Mouse (Mus musculus) liver, postnatal 0 days (tissue): ENCODE measurements at regions not wholly inside any gene's neighbourhood (a gene's known extent, or its start where the extent isn't known, plus 50 kb on each side); places are given as distances from the start of the nearest gene placed in this dataset.

ENCODE experiments used
- CTCF ChIP-seq: sonication (generic); IDR thresholded peaks from 2 replicates; pipeline ENCODE4 v1.5.1; 2016; ENCODE audit warnings: antibody characterized with exemption, low read depth
- EP300 ChIP-seq: IDR thresholded peaks from 2 replicates; pipeline ENCODE4 v1.6.1; 2016; ENCODE audit warnings: antibody characterized with exemption, low read depth, mild to moderate bottlenecking

DNA sequence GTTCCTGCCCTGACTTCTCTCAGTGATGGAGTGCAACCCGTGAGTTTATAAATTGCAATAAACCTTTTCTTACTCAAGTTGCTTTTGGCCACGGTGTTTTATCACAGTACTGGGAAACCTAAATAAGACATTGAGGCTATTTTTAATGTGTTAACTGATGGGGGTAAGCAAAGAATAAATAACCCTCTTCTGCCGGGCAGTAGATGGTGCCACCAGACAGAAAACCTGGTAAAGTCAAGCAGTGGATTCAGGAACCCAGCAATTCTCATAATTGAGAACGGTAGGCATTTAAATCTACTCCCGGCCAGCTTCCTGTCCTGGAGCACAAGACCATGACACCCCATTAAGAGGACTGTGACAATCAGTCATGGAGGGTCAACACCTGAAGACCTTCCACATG lies 136.5 kb downstream of the Snx19 start:
- TF ChIP-seq CTCF (no peak), EP300 (no peak)
